Mouse (Mus musculus) kidney, adult 2 months (tissue): ENCODE measurements around the gene Gm11127.

Source experiments
- CTCF ChIP-seq: fragments of 200-500 bp; conservative IDR thresholded peaks from 2 replicates; pipeline ENCODE4 v1.5.1; 2011; ENCODE audit warnings: low read depth, mild to moderate bottlenecking, control low read depth, low read length, moderate library complexity, mixed read lengths; ENCODE audit not compliant: insufficient read depth, insufficient read length
- POLR2A ChIP-seq: fragments of 200-500 bp; IDR thresholded peaks from one replicate; pipeline ENCODE4 v1.6.1; 2011; ENCODE audit warnings: low read depth, low read length, control low read depth

- TF ChIP-seq CTCF (no peak), POLR2A (no peak)
Measured at GRCm38 (mm10) chr17:36018979-36019378, 39.2 kb downstream of the Gm11127 start.
